Mouse (Mus musculus) bone marrow macrophage, adult 2 months (primary cell): Measurements from ENCODE around the gene Taf1d.
"Not testable (repeated sequence)": the region's sequence is repeated elsewhere in the genome, so short reads cannot be mapped to it uniquely, and the experiment has no call there.

ENCODE experiments used
- CTCF ChIP-seq: IDR thresholded peaks from 2 replicates; pipeline ENCODE4 v1.5.1; 2012; ENCODE audit warnings: low read depth, mild to moderate bottlenecking, low read length, moderate library complexity
- POLR2A ChIP-seq: IDR thresholded peaks from 2 replicates; pipeline ENCODE4 v1.6.1; 2012; ENCODE audit warnings: mild to moderate bottlenecking, low read depth, low read length, borderline replicate concordance

DNA sequence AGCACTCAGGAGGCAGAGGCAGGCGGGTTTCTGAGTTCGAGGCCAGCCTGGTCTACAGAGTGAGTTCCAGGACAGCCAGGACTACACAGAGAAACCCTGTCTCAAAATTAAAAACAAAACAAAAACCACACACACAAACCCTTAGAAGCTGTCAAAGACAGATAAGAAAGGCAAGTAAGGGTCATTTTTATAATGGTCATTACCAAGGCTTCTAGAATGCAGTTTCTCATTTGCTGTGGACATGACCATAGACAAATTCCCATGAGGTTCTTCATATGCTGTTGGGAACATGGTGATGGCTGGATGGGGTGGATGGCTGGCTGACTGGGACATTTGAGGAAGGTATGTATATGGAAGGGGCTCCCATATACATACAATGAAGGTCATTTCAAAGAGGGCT lies 10.3 kb downstream of the Taf1d start:
- not testable (repeated sequence) for TF ChIP-seq CTCF, POLR2A
